Mouse (Mus musculus) Patski (cell line): ENCODE measurements at regions not wholly inside any gene's neighbourhood (a gene's known extent, or its start where the extent isn't known, plus 50 kb on each side); places are given as distances from the start of the nearest gene placed in this dataset.

Experiments
- ATAC-seq: fragments of 100-300 bp; one replicate; pipeline ENCODE4 v1.8.0; 2021
- CTCF ChIA-PET: fragments of 350-600 bp; sonication (Branson Sonifier 250); formaldehyde crosslinking; loops from one replicate; lab custom pipeline; 2022; ENCODE audit warnings: inconsistent platforms; lab: Charles Lee
- POLR2A ChIA-PET: fragments of 350-600 bp; sonication (Branson Sonifier 250); formaldehyde crosslinking; loops from one replicate; lab custom pipeline; 2022; ENCODE audit warnings: antibody characterized with exemption, inconsistent platforms; lab: Charles Lee
- DNase-seq: peaks from one replicate; pipeline ENCODE4 v3.0.0-alpha.2; 2011; ENCODE audit warnings: low read depth, low spot score
- H3K27me3 ChIP-seq: fragments of 371-371 bp; one replicate; pipeline ENCODE4 v1.5.1; 2021
- CTCF ChIP-seq: fragments of 100-300 bp; IDR thresholded peaks from one replicate; pipeline ENCODE4 v1.5.1; 2021
- in situ Hi-C: fragments of 300-500 bp; cut with MboI; formaldehyde crosslinking; loops from 3 replicates; pipeline ENCODE4 v1.11.1; 2018; ENCODE audit warnings: low pct_unique_long_range_greater_than_20kb, mixed read lengths

GRCm38 (mm10) chr10:112521388-112521787 is 250.5 kb downstream of the Kcnc2 start:
- in situ Hi-C loops, result no loop called here
- POLR2A ChIA-PET, result no interaction called here
- DNase-seq, result no peak
- TF ChIP-seq CTCF, result no peak
- CTCF ChIA-PET, result interaction anchor here (0.8 to 1.0 kb wide), 2 partner anchors 16 to 18 kb away, joined by 3 read pairs; no protein-coding TSS in a partner anchor
- ATAC-seq, result no peak
- no peaks in the 10 kb centered on the region for H3K27me3 ChIP-seq

- no peaks in the 10 kb centered on the region for H3K27me3 ChIP-seq
- TF ChIP-seq CTCF, result no peak
- CTCF ChIA-PET, result no interaction called here
- POLR2A ChIA-PET, result no interaction called here
- DNase-seq, result no peak
- in situ Hi-C loops, result no loop called here
- no peak for ATAC-seq
Observed at GRCm38 (mm10) chr10:112543051-112543450, 272.1 kb downstream of the Kcnc2 start.

- ATAC-seq, result no peak
- in situ Hi-C loops, result no loop called here
- CTCF ChIA-PET, result interaction anchor here (0.7 kb wide), 1 partner anchor 61 kb away, joined by 4 read pairs; no protein-coding TSS in a partner anchor
- no peaks in the 10 kb centered on the region for H3K27me3 ChIP-seq
- DNase-seq, result no peak
- POLR2A ChIA-PET, result no interaction called here
- TF ChIP-seq CTCF, result no peak
Observed at GRCm38 (mm10) chr10:112571772-112572551, 301.0 kb downstream of the Kcnc2 start.

GRCm38 (mm10) chr10:112572556-112572955 is 301.6 kb downstream of the Kcnc2 start:
- DNase-seq (no peak), ATAC-seq (no peak)
- no peaks in the 10 kb centered on the region for H3K27me3 ChIP-seq
- ChIA-PET CTCF (no interaction called here), POLR2A (no interaction called here)
- TF ChIP-seq CTCF, result no peak
- in situ Hi-C loops, result no loop called here

GRCm38 (mm10) chr10:112584939-112585338 is 314.0 kb downstream of the Kcnc2 start:
- DNase-seq, result no peak
- H3K27me3 ChIP-seq, result no peaks in the 10 kb centered on the region
- POLR2A ChIA-PET, result no interaction called here
- no peak for ATAC-seq
- in situ Hi-C loops, result no loop called here
- TF ChIP-seq CTCF, result no peak
- CTCF ChIA-PET, result interaction anchor here (1.1 kb wide), 1 partner anchor 11 kb away, joined by 3 read pairs; no protein-coding TSS in a partner anchor

- POLR2A ChIA-PET, result no interaction called here
- no peak for ATAC-seq
- no peak for DNase-seq
- no peaks in the 10 kb centered on the region for H3K27me3 ChIP-seq
- in situ Hi-C loops, result no loop called here
- CTCF ChIA-PET, result no interaction called here
- TF ChIP-seq CTCF, result no peak
Observed at GRCm38 (mm10) chr10:112594327-112594726, 323.4 kb downstream of the Kcnc2 start.

- ATAC-seq (peak; percentile 39), DNase-seq (no peak)
- no peak for TF ChIP-seq CTCF
- H3K27me3 ChIP-seq, result no peaks in the 10 kb centered on the region
- ChIA-PET CTCF (interaction anchor here (1.3 to 2.2 kb wide), 2 partner anchors 14 to 19 kb away, joined by 3 to 5 read pairs; no protein-coding TSS in a partner anchor), POLR2A (no interaction called here)
- in situ Hi-C loops, result no loop called here
Observed at GRCm38 (mm10) chr10:112605592-112605991, 323.2 kb downstream of the Atxn7l3b start.

- no peak for DNase-seq
- CTCF ChIA-PET, result interaction anchor here (1.1 to 1.2 kb wide), 2 partner anchors 12 to 44 kb away, joined by 3 read pairs; no protein-coding TSS in a partner anchor
- POLR2A ChIA-PET, result no interaction called here
- no peak for ATAC-seq
- in situ Hi-C loops, result no loop called here
- no peaks in the 10 kb centered on the region for H3K27me3 ChIP-seq
- TF ChIP-seq CTCF, result no peak
Observed at GRCm38 (mm10) chr10:112607642-112608041, 321.2 kb downstream of the Atxn7l3b start.

GRCm38 (mm10) chr10:112611711-112612110 is 317.1 kb downstream of the Atxn7l3b start:
- H3K27me3 ChIP-seq, result no peaks in the 10 kb centered on the region
- DNase-seq (no peak), ATAC-seq (no peak)
- TF ChIP-seq CTCF, result no peak
- ChIA-PET CTCF (no interaction called here), POLR2A (no interaction called here)
- in situ Hi-C loops, result no loop called here

- H3K27me3 ChIP-seq, result no peaks in the 10 kb centered on the region
- in situ Hi-C loops, result no loop called here
- CTCF ChIA-PET, result no interaction called here
- POLR2A ChIA-PET, result no interaction called here
- no peak for ATAC-seq
- no peak for TF ChIP-seq CTCF
- DNase-seq, result no peak
Observed at GRCm38 (mm10) chr10:112613751-112614150, 315.1 kb downstream of the Atxn7l3b start.

GRCm38 (mm10) chr10:112614226-112614625 is 314.6 kb downstream of the Atxn7l3b start:
- H3K27me3 ChIP-seq, result no peaks in the 10 kb centered on the region
- ATAC-seq, result peak; percentile 84
- DNase-seq, result peak; percentile 34
- POLR2A ChIA-PET, result no interaction called here
- no peak for TF ChIP-seq CTCF
- CTCF ChIA-PET, result no interaction called here
- in situ Hi-C loops, result no loop called here
